Mouse (Mus musculus) liver, embryonic 14.5 days (tissue): ENCODE measurements around the gene Ttll3.

Experiments used
- CTCF ChIP-seq: IDR thresholded peaks from 2 replicates; pipeline ENCODE4 v1.5.1; 2016; ENCODE audit warnings: antibody characterized with exemption, low read depth, control low read depth
- EP300 ChIP-seq: IDR thresholded peaks from 2 replicates; pipeline ENCODE4 v1.6.1; 2016; ENCODE audit warnings: antibody characterized with exemption, low read depth

GRCm38 (mm10) chr6:113396270-113397030, 7.4 kb downstream of the Ttll3 start:
- no peak for TF ChIP-seq CTCF
- no peak for TF ChIP-seq EP300
